Mouse (Mus musculus) layer of hippocampus, adult 18-20 months (tissue): Measurements from ENCODE around the gene Phldb1. TPM values are rescaled to one million over a fixed set of nuclear protein-coding genes. Genes with fewer than 3 reads are reported as not detected.
"Not testable (repeated sequence)": the region's sequence is repeated elsewhere in the genome, so short reads cannot be mapped to it uniquely, and the experiment has no call there.

Experiments used
- DNase-seq, 2 experiments: peaks; one replicate each; pipeline ENCODE4 v3.0.0; 2022; ENCODE audit warnings: low spot score in 2 of 2
- long read RNA-seq: library from polyadenylated mRNA; stranded (forward); transcript quantifications from one replicate; pipeline ENCODE4 v2.0.0, GENCODE M21; 2021
- total RNA-seq, 2 experiments: library from RNA; stranded (reverse); gene quantifications; 2 replicates each; pipeline ENCODE4 v1.2.3; 2021

Phldb1 gene
- 10 to 100 TPM; 62.4 to 84.0 TPM for total RNA-seq
- long read RNA-seq, full-length matches to known transcripts = 2 of 58 reads
- long read RNA-seq, partial matches to known transcripts = 12 of 58 reads
- long read RNA-seq, other reads (novel, unspliced or antisense) = 44 of 58 reads

DNA sequence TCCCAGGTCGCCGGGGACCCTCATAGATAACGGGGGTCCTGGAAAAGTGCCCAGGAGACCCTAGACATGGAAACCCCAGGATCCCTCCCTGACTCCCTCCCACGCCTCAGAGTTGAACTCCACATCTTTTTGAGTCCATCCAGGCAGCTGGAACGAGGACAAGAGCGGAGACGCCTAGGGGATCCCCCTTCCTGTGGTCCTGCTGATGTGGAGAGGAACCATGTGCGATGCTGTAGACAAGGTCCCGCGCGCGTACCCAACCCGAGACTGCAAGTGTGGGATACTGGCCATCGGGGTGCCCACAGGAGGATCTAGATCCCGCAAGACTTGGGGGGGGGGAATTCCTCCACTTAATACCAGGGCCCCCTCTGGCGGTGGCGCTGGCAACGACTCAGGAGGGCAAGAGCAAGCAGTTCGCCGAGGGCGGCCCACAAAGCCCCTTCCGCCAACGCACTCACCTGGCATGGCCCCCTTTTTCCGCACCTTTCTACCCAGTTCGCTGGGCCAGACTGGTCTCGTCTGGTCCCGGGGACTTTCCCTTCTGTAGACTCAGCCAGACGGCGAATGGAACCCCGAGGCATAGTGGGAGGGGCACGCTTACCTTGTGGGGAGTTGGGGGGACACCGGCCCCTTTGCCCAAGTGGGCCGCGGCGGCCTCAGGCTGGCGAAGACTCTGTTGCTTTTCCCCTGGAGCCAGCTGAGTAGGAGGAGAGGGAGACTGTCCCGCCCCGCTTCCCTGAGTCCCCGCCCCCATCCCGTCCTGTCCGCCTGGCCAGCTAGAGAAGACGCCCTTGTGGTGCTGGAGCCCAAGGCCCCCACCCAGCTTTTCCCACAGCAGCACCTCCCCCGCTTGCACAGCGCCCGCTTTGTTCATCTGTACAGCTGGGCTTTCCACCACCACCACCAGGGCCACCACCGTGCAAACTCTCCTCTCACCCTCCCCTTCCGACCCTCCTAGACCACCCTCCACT is at the start of gene Phldb1:
Phldb1 (minus strand) TSS at position 675 of the 971 bp plus-strand sequence.
- peak in 1 of 2 experiments; percentile 62 for DNase-seq

DNA sequence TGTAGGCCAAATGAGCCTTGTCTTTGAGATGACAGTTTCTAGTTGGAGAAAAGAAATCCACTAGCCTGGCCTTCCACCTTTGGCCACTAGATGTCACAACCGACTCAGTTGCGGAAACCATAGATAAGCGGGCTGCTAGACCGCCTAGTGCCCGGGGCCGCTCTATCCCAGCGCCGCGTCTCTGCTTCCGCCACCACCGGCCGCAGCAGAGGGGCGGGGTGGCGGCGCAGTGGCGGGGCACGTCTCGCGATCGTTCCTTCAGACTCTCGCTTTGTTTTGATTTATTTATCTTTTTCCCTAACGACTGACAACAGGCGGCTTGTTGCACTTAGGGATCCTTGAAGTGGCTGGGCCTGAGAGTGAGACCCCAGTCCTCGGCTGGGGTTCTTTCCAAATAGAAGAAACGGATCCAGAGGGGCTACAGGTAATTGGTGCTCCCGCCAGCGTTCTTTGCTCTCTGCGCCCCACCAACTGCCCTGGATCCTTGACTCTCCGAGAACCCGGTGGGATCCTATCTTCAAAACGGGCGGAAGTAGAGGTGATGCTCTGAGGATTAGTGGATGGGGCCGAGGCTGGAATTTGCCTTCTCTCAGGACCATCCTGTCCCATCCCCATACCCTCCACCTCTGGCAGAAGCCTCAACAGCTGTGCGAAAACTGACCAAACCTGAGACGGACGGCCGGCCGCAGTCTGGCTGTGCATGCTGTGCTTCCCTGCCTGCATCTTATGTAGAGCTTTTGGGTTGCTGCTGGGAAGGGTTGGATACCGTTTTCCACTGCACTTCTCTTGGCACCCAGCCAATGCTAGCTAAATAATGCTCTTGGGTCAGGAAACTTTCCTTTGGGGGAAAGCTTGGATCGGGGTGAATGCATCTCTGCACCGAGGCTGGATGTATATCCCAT is 38.0 kb upstream of the Phldb1 start:
- peak; percentile 87 to 97 for DNase-seq

DNA sequence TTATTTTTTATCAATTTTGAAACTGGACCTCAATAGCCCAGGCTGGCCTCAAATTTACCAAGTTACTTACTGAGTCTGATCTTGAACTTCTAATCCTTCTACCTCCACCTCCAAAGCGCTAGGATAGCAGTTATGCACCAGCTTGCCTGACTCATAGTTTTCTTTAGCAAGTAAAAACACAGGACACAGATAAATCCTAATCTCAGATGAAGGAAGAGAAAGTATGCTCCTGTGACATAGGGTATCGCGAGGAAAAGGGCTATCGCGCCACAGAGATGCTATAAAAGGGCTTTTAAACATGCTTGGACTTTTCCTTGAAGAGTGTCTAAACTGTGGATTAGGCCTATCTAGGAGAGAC is 37.4 kb upstream of the Phldb1 start:
- no peak for DNase-seq

DNA sequence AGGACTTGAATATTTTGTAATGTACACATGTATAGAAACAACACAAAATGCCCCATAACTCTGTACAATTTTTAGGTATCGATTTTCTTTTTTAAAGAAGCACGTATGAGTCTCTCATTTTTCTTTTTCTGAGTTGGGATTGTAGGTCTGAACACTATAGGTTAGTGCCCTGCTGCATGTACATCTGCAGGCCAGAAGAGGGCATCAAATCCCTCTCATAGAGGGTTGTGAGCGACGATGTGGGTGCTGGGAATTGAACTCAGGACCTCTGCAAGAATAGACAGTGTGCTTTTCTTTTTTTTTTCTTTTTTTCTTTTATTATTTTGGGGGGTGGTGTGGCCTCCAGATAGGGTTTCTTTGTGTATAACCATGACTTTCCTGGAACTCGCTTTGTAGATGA is 36.4 kb upstream of the Phldb1 start:
- DNase-seq = no peak

DNA sequence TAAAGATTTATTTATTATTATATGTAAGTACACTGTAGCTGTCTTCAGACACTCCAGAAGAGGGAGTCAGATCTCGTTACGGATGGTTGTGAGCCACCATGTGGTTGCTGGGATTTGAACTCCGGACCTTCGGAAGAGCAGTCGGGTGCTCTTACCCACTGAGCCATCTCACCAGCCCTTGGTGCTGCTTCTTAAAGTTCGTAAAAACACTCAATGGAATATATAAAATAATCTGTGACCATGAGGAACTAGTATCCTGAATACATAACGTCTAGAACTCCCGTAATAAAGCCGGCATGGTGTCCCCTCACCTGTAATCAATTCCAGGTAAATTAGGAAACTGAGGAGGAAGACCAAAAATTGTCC is 33.0 kb upstream of the Phldb1 start:
- DNase-seq = not testable (repeated sequence)

DNA sequence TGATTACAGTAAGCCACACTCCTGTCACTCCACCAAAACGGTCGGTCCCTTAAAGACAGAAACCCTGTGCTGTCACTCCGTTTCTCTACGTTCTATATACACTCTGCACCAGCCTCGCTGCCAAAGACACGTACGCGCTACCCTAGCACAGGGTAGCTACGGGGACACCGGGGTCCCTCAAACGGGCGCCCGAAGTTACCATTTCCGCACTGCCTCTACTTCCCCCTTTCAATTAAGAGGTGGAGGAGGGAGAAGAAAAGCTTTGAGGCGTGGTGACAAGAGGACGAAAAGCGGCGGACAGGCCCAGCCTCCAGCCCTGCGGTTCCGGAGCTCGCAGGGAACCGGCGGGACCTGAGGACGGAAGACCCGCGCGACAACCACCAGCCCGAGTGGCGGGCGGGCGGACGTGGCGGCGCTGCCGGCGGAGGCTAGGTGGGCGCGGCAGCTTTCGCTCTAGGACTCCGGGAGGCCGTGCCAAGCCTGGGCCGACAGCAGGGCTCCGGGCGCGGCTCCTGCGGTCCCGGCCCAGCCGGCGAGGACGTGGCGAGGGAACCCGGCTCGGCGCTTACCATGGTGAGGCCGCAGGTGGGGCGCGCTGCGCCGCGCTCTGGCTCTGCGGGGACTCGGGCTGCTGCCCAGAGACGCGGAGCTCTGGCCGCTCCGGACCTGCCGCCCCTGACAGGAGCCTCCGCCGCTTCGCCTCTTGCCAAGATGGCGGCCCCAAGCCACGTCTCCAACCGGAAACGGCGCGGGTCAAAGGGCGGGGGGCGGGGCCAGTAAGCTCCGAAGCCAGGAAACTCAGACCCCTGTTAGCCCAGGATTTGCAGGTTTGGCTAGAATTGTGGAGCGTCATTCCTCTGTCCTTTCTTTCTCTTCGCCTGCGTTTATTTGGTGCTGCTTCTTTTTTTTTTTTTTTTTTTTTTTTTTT is 32.4 kb upstream of the Phldb1 start, which contains the start of the genes Arcn1 and Ift46:
Arcn1 (minus strand) TSS at position 745 of the 928 bp plus-strand sequence.
Ift46 (plus strand) TSS at position 808 of the 928 bp plus-strand sequence.
- DNase-seq = peak; percentile 79 to 85

DNA sequence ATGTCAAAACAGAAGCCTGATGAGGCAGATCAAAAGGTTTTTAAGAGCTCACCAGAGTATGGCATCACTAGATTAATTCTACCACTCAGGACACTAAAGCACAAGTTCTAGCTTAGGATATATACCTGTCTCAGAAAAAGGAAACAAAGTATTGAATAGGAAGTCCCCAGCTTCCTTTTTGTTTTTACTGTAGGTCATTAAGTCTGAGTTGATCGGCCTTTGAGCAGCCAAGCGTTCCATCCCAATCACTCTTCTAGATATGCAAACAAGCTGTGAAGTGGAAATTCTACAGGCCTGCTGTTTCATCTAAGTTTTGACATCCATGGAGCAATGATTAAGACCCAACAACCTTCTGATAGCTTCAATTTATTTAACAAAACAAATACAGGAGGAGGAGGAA is 25.9 kb upstream of the Phldb1 start:
- no peak for DNase-seq

DNA sequence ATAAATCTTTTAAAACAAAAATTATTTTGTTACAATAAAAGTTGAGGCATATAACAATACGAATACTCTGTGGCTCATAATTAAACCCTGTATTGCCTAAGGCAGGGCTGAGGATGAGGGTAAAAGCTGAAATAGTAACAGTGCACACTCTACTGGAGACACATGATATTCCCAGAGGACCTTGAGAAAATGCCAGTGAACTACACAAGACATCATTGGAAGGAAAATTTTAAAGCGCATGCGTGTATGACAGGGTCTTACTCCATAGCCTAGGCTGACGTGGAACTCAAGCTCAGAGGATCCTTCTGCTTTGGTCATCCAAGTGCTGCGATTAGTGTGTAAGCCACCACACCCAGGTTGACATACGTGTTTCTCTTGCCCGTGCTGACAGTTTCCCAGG is 13.5 kb upstream of the Phldb1 start:
- DNase-seq = no peak

DNA sequence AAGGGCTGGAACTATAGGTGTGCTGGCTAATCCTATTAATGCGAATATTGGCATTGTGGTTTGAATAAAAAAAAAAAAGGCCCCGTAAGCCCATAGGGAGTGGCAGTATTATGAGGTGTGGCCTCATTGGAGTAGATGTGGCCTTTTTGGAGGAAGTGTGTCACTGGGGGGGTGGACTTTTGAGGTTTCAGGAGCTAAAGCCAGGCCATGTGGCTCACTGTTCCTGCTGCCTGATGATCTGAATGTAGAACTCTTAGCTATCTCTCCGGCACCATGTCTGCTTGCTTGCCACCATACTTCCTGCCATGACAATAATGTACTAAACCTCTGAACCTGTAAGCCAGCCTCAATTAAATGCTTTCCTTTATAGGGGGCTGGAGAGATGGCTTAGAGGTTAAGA is 12.3 kb upstream of the Phldb1 start:
- no peak for DNase-seq

DNA sequence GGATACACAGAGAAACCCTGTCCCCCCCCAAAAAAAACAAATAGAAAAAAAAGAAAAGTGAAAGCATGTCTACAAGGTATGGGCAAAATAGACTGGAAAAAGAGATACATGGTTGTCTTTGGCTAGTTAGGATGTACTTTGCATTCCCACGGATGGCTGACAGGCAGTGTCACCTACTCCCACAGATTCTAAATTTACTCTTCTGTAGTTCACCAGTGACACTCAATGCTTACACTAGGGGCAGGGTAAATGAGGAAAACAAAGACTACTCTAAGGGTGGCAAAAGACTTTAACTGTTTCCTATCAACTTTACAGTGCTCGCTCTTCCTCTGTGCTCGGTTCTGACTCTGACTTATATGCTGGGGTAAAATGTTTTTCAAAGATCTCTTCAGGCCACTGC is 11.7 kb upstream of the Phldb1 start:
- no peak for DNase-seq

DNA sequence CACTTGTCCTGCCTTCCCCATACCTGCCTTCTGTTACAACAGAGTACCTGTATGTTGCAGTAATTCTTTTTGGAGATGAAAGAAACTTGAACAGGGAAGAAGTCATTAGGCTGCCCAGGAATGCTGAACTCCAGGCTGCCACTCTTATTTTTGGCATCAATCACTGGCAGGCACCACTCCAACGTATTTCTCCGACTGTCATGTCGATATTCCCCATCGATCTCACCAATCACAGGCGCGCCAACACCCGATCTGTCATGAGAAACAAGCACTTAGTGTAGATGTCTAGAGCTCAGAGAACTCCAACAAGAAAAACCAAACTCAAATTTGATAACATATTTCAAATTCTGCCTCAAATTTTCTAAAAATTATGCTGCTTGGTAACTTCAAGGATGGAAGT is 10.4 kb upstream of the Phldb1 start:
- DNase-seq = no peak

DNA sequence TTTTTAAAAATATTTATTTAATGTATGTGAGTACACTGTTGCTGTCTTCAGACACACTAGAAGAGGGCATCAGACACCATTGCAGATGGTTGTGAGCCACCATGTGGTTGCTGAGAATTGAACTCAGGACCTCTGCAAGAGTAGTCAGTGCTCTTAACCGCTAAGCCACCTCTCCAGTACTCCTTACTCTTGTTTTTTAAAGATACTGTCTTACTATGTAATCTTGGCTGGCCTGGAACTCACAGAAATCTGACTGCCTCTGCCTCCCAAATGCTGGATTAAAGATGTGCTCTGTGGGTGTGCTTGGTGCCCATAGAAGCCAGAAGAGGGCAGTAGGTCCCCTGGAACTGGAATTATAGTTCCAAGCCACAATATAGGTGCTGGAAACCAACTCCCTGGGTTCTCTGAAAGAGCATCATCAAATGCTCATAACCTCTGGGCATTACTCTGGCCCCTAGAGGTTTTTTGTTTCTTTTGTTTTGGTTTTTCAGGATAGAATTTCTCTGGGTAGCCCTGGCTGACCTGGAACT is 5.7 kb upstream of the Phldb1 start:
- no peak for DNase-seq

DNA sequence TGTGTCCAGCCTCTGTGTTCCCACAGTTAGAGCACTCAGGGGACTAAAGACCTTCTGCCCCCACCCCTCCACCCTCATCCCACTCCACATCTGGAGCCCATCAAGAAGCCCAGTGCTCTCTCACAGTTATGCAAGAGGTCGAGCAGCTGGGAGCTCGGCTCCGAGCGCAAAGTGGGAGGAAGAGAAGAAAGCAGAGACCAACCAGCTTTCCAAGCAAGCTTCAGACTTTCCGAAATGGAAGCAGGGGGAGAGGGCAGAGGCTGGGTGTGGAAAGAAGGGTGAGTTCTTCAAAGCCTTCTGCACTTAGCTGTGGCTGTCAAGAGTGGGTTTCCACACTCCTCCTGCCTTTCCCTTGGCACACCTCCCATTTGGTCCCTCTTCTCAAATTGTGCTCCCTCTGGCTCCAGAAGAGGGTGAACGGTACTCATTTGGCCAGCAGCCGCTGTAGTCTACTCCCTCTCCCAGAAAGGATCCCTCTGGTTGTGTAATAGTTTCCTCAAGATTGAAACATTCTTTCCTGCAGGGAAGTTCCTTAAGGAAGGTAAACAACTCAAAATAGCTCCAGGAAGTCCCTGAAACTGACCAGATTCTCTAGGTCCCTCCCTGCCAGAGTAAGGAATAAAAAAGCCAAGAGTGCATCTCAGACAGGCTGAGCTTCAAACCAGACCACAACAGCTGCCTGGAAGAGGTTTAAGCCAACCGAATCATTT is 2.4 kb upstream of the Phldb1 start:
- DNase-seq = no peak

DNA sequence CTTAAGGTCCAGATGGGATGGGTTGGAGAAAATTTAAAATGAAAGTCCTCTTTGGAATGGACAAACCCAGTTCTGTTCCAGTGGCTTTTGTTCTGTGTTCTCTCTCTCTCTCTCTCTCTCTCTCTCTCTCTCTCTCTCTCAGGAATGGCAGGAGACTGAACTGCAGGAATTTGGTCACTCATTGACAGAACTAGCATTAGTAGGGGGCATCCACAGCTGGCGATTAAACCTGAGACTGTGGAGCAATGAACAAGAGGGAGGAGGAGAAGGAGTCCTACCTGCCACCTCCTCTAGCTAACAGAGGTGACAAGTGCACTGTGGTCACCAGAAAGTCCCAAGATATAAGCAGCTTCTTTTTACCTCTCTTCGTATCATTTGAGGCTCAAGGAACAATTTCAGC is 1.3 kb upstream of the Phldb1 start:
- DNase-seq = no peak

DNA sequence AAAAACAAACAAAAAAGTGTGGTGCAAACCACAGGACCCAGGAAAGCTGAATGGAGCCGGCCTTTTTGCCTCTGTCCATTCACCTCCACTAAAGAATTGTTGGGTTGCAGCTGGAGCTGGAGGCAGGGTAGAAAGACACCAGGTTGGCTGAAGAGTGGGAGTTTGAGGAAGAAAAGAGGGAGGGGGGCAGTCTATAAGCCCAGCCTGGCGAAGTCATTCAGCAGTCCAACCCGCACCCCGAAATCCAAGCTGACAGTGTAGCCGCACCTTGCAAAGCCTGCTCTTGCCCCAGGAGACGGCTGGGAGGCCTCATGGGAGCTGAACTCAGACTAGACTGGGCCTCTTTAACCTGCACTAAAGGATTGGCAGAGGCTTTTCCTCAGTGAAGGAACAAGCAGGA is 888 bp upstream of the Phldb1 start:
- DNase-seq = no peak

DNA sequence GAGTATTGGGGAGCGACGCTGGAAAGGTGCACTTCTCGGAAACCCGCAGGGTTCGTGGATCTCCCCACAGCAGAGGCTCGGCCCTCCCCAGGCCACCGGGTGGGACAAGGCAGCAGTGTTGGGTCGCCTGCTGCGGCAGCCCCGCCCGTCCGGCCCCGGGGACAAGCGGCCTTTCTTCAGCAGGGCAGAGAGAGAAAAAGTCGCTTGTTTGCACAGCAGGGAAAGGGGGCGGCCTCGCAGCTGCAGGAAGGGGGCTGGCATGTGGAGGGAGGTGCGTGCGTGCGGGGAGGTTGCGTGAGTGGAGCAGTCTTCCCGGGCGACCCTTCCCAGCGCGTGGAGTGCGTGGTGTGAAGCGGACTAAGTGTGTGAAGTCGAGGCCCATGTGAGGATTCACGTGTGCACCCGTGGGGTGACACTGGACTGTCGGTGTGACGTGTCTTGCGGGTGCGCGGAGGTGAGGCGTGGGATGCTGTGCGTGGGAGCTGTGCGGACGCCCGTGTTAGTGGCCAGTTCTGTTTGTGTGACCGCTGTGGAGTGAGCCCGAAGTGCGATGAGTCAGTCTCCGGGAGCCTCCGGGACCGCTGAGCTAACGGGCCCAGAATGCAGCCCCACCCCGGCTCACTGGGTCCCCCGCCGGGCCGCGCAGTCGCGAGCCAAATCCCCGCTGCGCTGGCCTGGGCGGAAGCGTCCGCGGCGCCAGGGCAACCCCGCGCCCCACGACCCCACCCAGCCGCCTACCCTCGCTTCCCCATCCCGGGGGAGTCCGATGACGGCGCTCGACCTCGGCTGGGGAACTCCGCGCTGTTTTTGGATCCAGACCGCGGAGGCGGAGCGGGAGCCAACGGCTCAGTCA is 1.1 kb downstream of the Phldb1 start:
- DNase-seq = peak in 1 of 2 experiments; percentile 46

DNA sequence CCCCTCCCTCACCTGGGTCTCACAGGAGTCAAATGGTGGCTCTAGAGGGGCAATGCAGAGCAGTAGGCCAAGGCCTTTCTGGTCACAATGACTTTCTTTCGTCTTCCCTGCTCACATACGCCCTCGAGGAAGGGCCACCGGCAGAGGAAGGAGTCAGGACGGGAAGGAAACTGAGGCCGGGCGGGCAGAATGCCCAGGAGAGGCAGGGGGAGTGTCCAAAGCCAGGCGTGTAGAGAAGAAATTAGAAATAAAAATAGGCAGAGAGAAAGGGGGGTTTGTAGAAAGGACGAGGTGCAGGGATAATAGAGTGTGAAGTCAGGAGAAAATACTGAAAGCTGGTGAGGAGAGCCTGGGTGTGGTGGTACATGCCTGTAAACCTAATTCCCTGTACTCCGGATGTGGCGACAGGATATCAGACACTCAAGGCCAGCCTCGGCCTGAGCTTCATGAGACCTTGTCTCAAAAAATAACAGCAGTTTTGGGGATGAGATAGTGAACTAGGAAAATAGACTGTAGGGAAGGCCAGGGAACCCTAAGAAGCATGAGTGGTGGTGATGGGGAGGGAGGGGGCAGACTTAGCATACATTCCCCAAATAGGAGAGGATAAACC is 2.0 kb downstream of the Phldb1 start:
- no peak for DNase-seq

DNA sequence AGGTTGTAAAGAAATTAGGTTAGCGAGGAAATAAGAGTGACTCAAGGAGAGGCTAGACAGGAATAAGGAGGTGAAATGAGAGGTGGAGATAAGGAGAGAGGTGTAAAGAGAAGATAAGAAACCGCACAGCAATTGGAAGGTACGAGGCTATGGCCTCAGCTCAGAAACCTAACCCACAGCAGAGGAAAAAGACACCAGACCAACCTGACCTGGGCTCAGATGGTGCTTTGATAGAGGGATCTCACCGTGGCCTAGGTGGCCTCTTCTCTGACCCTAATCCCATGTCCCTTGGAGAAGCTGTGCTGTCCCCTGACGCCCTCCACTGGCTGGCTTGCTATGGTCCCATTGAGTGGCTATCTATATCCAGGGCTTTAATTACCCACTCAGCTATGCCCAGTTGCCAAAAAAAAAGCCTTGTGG is 2.9 kb downstream of the Phldb1 start:
- no peak for DNase-seq
